Mouse (Mus musculus): ENCODE data around the gene Sox13. TPM values are rescaled to one million over a fixed set of nuclear protein-coding genes. Genes with fewer than 3 reads are reported as not detected.

Gene Sox13
- total and polyA plus RNA-seq, 3 experiments, result 0.34 to 1.4 (median 0.90) TPM

DNA sequence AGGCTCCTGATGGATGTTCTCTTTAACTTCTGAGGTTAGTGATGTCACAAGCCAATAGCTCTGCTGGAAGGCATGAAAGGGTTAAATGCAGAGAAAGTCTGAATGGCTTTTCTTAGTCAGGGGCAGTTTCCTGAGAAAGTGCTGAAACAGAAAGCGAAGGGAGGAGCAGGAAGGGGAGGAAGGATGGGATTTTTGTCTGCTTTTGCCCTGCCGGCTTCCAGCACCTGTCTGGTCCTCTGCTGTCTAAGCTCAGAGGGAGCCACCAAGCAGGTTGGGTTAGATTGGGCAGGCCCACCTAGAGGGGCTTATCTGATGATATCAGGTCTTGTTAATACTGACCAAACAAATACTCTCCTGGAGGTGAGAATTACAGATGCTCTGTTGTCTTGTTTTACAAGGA lies 8.4 kb upstream of the Sox13 start:
- Histone ChIP-seq H3K36me3 (replicated peaks in 1 of 2; ENCODE audit: control insufficient read depth in 1 of 2, insufficient read depth in 1 of 2, low read length in 1 of 2) (no peaks in the 10 kb centered on the region), H3K9me3 (replicated peaks; ENCODE audit: low read length) (peaks cover 20% of the 10 kb centered on the region), H3K27ac (ENCODE audit: insufficient read depth, low read depth) (no peak overlapping the region), H3K4me3 (replicated peaks in 1 of 3; ENCODE audit: low read depth in 2 of 3, low read length in 2 of 3, poor library complexity in 1 of 3) (no peak overlapping the region), H3K4me2 (ENCODE audit: insufficient read depth, low read depth, poor library complexity, severe bottlenecking) (no peak overlapping the region), H3K79me2 (replicated peaks; ENCODE audit: control insufficient read depth, extremely low read depth, insufficient read depth, poor library complexity, severe bottlenecking) (no peaks in the 10 kb centered on the region), H3K9ac (ENCODE audit: insufficient read depth, low read depth) (no peak overlapping the region), H3K4me1 (ENCODE audit: control insufficient read depth in 1 of 2, insufficient read depth in 2 of 2) (no peaks in the 10 kb centered on the region), H3K27me3 (replicated peaks) (peaks cover 68% of the 10 kb centered on the region)
- in situ Hi-C loops (cut with MboI; ENCODE audit: low pct_ligation_motif_present, low pct_unique_long_range_greater_than_20kb, low sequenced_read_pairs) (no loop called here), dilution Hi-C loops (cut with MboI; ENCODE audit: extremely low pct_ligation_motif_present, extremely low pct_unique_long_range_greater_than_20kb, low sequenced_read_pairs) (no loop called here)
- DNase-seq (ENCODE audit: extremely low read depth), result no peak
- no peak for TF ChIP-seq MAFK (IDR thresholded peaks at IDR 0.05; ENCODE audit: insufficient replicate concordance, low read length)
- TF ChIP-seq RCOR1 (conservative IDR thresholded peaks at IDR 0.05; ENCODE audit: low read depth, low read length), result no peak
- TF ChIP-seq JUN (IDR thresholded peaks at IDR 0.05; ENCODE audit: insufficient read depth, low read depth, low read length), result no peak
- no peak for TF ChIP-seq TBP (conservative IDR thresholded peaks at IDR 0.05; ENCODE audit: low read depth, low read length)
- no peak for TF ChIP-seq ETS1 (conservative IDR thresholded peaks at IDR 0.05; ENCODE audit: low read depth, low read length)
- TF ChIP-seq HCFC1 (IDR thresholded peaks at IDR 0.05; ENCODE audit: low read depth, low read length), result no peak
- TF ChIP-seq PAX5 (IDR thresholded peaks at IDR 0.05; ENCODE audit: low read length), result no peak
- no peak for TF ChIP-seq E2F4 (IDR thresholded peaks at IDR 0.05; ENCODE audit: insufficient replicate concordance, low read depth, low read length)
- no peak for TF ChIP-seq MYC (IDR thresholded peaks at IDR 0.05; ENCODE audit: low read depth, low read length)
- no peak for TF ChIP-seq IRF4 (IDR thresholded peaks at IDR 0.05; ENCODE audit: low read depth, low read length)
- no peak for TF ChIP-seq USF1 (IDR thresholded peaks at IDR 0.05; ENCODE audit: low read depth, low read length)
- no peak for TF ChIP-seq JUND (conservative IDR thresholded peaks at IDR 0.05; ENCODE audit: low read depth, low read length)
- no peak for TF ChIP-seq GABPA (IDR thresholded peaks at IDR 0.05; ENCODE audit: insufficient replicate concordance, low read depth, low read length)

DNA sequence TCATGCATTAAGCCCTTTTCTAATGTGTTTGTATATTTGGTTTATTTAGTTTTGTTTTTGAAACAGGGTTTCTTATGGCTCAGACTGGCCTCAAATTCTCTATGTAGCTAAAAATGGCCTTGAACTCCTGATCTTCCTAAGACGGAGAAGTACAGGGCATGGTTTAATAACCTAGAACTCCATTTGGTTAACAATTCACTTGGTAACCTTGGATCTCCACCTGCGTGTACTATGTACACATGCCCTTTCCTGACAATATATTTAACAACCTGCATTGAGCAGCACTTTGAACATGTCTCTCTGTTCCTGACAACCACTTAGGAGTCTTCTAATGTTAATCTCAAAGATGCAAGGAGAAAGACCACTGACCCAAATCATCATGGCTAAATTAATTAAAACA lies 7.0 kb upstream of the Sox13 start:
- Histone ChIP-seq H3K9ac (ENCODE audit: insufficient read depth, low read depth) (no peak overlapping the region), H3K4me3 (replicated peaks in 1 of 3; ENCODE audit: low read depth in 2 of 3, low read length in 2 of 3, poor library complexity in 1 of 3) (no peak overlapping the region), H3K27me3 (replicated peaks) (peaks cover 76% of the 10 kb centered on the region), H3K79me2 (replicated peaks; ENCODE audit: control insufficient read depth, extremely low read depth, insufficient read depth, poor library complexity, severe bottlenecking) (no peaks in the 10 kb centered on the region), H3K9me3 (replicated peaks; ENCODE audit: low read length) (peaks cover 20% of the 10 kb centered on the region), H3K36me3 (replicated peaks in 1 of 2; ENCODE audit: control insufficient read depth in 1 of 2, insufficient read depth in 1 of 2, low read length in 1 of 2) (no peaks in the 10 kb centered on the region), H3K4me2 (ENCODE audit: insufficient read depth, low read depth, poor library complexity, severe bottlenecking) (no peak overlapping the region), H3K27ac (ENCODE audit: insufficient read depth, low read depth) (no peak overlapping the region), H3K4me1 (ENCODE audit: control insufficient read depth in 1 of 2, insufficient read depth in 2 of 2) (no peaks in the 10 kb centered on the region)
- no peak for DNase-seq (ENCODE audit: extremely low read depth)
- in situ Hi-C loops (cut with MboI; ENCODE audit: low pct_ligation_motif_present, low pct_unique_long_range_greater_than_20kb, low sequenced_read_pairs), result no loop called here
- dilution Hi-C loops (cut with MboI; ENCODE audit: extremely low pct_ligation_motif_present, extremely low pct_unique_long_range_greater_than_20kb, low sequenced_read_pairs), result no loop called here
- no peak for TF ChIP-seq USF1 (IDR thresholded peaks at IDR 0.05; ENCODE audit: low read depth, low read length)
- no peak for TF ChIP-seq USF2 (conservative IDR thresholded peaks at IDR 0.05; ENCODE audit: low read depth, low read length)
- TF ChIP-seq MAZ (IDR thresholded peaks at IDR 0.05; ENCODE audit: low read depth, low read length), result no peak
- no peak for TF ChIP-seq POLR2AphosphoS2 (IDR thresholded peaks at IDR 0.05; ENCODE audit: low read depth, low read length)
- no peak for TF ChIP-seq TCF12 (IDR thresholded peaks at IDR 0.05; ENCODE audit: low read depth, low read length)
- no peak for TF ChIP-seq JUND (conservative IDR thresholded peaks at IDR 0.05; ENCODE audit: low read depth, low read length)
- no peak for TF ChIP-seq POLR2A (IDR thresholded peaks at IDR 0.05; ENCODE audit: low read depth, low read length)
- no peak for TF ChIP-seq RAD21 (IDR thresholded peaks at IDR 0.05; ENCODE audit: low read depth, low read length)

All from CH12.LX (cell line).